Mouse (Mus musculus) erythroblast, embryonic 14.5 days (primary cell): ENCODE measurements around the gene Abt1.

Experiments used
- GATA1 ChIP-seq: IDR thresholded peaks from 2 replicates; pipeline ENCODE4 v1.6.1; 2012; ENCODE audit warnings: low read length, inconsistent platforms, mixed read lengths
- TAL1 ChIP-seq: IDR thresholded peaks from 3 replicates; pipeline ENCODE4 v1.6.1; 2012; ENCODE audit warnings: low read length, inconsistent platforms, mixed read lengths

DNA sequence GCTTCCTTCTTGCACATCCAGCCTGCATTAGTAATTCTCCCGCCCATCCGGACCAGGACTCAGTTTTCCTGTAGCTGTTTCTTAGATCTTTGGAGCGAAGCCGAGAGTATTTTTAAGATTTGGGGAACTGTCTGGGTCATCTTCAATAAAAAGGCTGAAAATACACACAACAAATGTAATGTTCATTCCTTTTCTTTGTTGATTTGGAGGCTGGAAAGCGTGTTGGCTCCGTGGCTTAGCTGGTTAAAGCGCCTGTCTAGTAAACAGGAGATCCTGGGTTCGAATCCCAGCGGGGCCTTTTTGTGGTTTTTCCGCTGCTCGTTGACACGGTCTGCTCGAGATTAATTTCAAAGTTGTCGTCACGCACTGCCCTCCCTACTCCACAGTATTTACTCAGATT lies 26.7 kb upstream of the Abt1 start:
- TF ChIP-seq TAL1: no peak
- TF ChIP-seq GATA1: no peak
